Mouse (Mus musculus): Measurements from ENCODE around the gene Atp5j2. TPM values are rescaled to one million over a fixed set of nuclear protein-coding genes. Genes with fewer than 3 reads are reported as not detected.

The Atp5j2 gene
- total and polyA plus RNA-seq, 3 experiments = 493 to 733 (median 543) TPM

DNA sequence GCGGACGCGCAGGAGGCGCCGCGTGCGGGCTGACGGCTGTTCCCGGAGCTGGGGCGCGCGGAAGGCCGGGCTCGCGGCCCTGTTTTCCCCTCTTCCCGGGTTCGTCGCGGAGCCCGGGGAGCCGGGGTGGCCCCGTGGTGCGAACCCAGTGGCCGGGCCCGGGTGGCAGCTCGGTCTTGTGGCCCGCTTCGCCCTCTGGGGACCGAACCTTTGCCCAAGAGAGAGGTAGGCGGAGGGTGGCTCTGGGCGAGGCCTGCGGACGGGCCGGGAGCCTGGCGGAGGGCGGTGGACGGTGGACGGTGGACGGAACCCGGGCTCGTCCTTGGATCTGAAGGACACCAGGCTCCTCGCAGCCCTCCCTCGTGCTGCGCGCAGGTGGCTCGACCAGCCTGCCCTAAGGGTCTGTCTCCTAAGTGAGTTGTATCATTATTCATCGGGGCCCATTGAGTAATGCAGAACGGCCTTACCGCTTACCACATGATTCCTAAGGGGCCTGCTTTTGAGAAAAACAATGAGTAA, 40.1 kb upstream of the Atp5j2 start (continued):
- TF ChIP-seq MEF2A (IDR thresholded peaks at IDR 0.05; ENCODE audit: extremely low read depth, insufficient replicate concordance, low read depth, low read length, poor library complexity, severe bottlenecking) (no peak), ZMIZ1 (IDR thresholded peaks at IDR 0.05; ENCODE audit: low read depth, low read length) (no peak), EP300 (IDR thresholded peaks at IDR 0.05; ENCODE audit: low read depth in 1 of 2, low read length in 2 of 2) (no peak), USF2 (IDR thresholded peaks at IDR 0.05; ENCODE audit: borderline replicate concordance in 1 of 2, insufficient read depth in 1 of 2, low read depth in 1 of 2, low read length in 2 of 2) (no peak), KAT2A (conservative IDR thresholded peaks at IDR 0.05; ENCODE audit: low read depth, low read length) (no peak)

DNA sequence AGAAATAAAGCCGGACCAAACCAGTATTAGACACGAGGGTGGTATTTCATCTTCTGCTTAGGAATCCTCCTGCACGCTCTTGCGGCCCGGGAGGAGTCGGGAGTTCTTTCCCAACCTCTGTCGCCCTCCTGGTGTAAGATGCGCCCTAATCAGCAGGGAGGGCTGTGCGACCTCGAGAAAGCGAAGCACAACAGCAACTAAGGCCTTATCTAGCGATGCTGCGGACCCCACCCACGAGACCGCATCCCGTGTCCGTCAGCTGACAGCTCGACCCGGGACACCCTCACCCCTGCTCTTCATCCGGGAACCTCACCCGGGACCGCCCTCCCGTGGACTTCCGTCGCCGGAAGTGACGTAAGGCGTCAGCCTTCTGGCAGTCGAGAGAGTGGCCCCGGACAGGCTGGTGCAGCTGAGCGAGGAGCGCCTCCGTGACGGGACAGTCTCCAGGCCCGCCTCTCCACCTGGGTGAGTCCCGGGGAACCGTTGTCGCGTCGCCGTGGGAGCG, 39.6 kb upstream of the Atp5j2 start, which contains the start of gene Zfp655:
Gene Zfp655, plus strand, starts transcription at position 349 of the 505 bp plus-strand sequence.
- no peaks in the 10 kb centered on the region for H3K9me3 ChIP-seq (replicated peaks; ENCODE audit: insufficient read depth, low read length)
- H3K27me3 ChIP-seq (ENCODE audit: control insufficient read depth in 1 of 2, insufficient read depth in 2 of 2, low read length in 2 of 2) = no peaks in the 10 kb centered on the region
- peaks cover 12 to 27% of the 10 kb centered on the region in 2 experiments for H3K36me3 ChIP-seq (ENCODE audit: control insufficient read depth in 1 of 2, insufficient read depth in 2 of 2, low read length in 2 of 2)
- H3K4me3 ChIP-seq (ENCODE audit: control insufficient read depth in 1 of 2, insufficient read depth in 1 of 2, low read depth in 2 of 2, low read length in 2 of 2) = peak within 1 kb of the TSS; percentile 73 to 78
- peaks cover 35% of the 10 kb centered on the region for H3K79me2 ChIP-seq (ENCODE audit: control insufficient read depth, insufficient read depth, low read length, poor library complexity)
- peaks cover 9 to 17% of the 10 kb centered on the region in 2 experiments for H3K4me1 ChIP-seq (ENCODE audit: control insufficient read depth in 1 of 2, insufficient read depth in 2 of 2, low read length in 2 of 2)
- DNase-seq (ENCODE audit: low read depth, low spot score) = peak; percentile 99
- H3K27ac ChIP-seq (ENCODE audit: control insufficient read depth, low read depth, low read length) = peak within 1 kb of the TSS; percentile 92
- H3K9ac ChIP-seq (ENCODE audit: control insufficient read depth, low read depth, low read length, poor library complexity, severe bottlenecking) = peak within 1 kb of the TSS; percentile 90
- TF ChIP-seq MYC (IDR thresholded peaks at IDR 0.05; ENCODE audit: low read depth, low read length) (peak; percentile 78; the same call in 1 of the 2 replicates), MAZ (IDR thresholded peaks at IDR 0.05; ENCODE audit: low read depth, low read length) (no peak), EP300 (IDR thresholded peaks at IDR 0.05; ENCODE audit: low read depth in 1 of 2, low read length in 2 of 2) (peak in 1 of 2 experiments; percentile 82; a peak in 2 of 4 replicates), ZC3H11A (IDR thresholded peaks at IDR 0.05; ENCODE audit: low read depth, low read length) (no peak), NRF1 (IDR thresholded peaks at IDR 0.05; ENCODE audit: insufficient read depth, low read depth, low read length, poor library complexity, severe bottlenecking) (0 out of 2 replicates have a peak, but pooled peaks have one; percentile 24), ZMIZ1 (IDR thresholded peaks at IDR 0.05; ENCODE audit: low read depth, low read length) (peak; percentile 97), RCOR1 (IDR thresholded peaks at IDR 0.05; ENCODE audit: low read depth, low read length) (no peak), GABPA (IDR thresholded peaks at IDR 0.05; ENCODE audit: low read depth, low read length) (no peak), ELF1 (IDR thresholded peaks at IDR 0.05; ENCODE audit: low read depth, low read length) (peak; percentile 73), TCF12 (IDR thresholded peaks at IDR 0.05; ENCODE audit: low read depth, low read length) (peak; percentile 75), MEF2A (IDR thresholded peaks at IDR 0.05; ENCODE audit: extremely low read depth, insufficient replicate concordance, low read depth, low read length, poor library complexity, severe bottlenecking) (0 out of 2 replicates have a peak, but pooled peaks have one; percentile 32), MXI1 (IDR thresholded peaks at IDR 0.05; ENCODE audit: low read depth, low read length) (peak; percentile 83), BHLHE40 (IDR thresholded peaks at IDR 0.05; ENCODE audit: borderline replicate concordance, low read depth, low read length) (peak; percentile 96), ETS1 (IDR thresholded peaks at IDR 0.05; ENCODE audit: low read depth, low read length) (peak; percentile 99), GATA1 (IDR thresholded peaks at IDR 0.05; ENCODE audit: low read depth, low read length) (peak; percentile 81), USF1 (IDR thresholded peaks at IDR 0.05; ENCODE audit: low read depth, low read length) (peak; percentile 91), SIN3A (IDR thresholded peaks at IDR 0.05; ENCODE audit: low read length) (peak; percentile 97), E2F4 (IDR thresholded peaks at IDR 0.05; ENCODE audit: borderline replicate concordance, low read depth, low read length) (no peak), TBP (IDR thresholded peaks at IDR 0.05; ENCODE audit: low read depth, low read length) (peak; percentile 92), SMC3 (IDR thresholded peaks at IDR 0.05; ENCODE audit: low read depth, low read length) (no peak), ZKSCAN1 (IDR thresholded peaks at IDR 0.05; ENCODE audit: low read depth, low read length) (no peak), POLR2AphosphoS2 (IDR thresholded peaks at IDR 0.05; ENCODE audit: low read length) (peak; percentile 88), UBTF (IDR thresholded peaks at IDR 0.05; ENCODE audit: borderline replicate concordance, insufficient read depth, low read depth, low read length) (no peak), JUND (IDR thresholded peaks at IDR 0.05; ENCODE audit: low read depth, low read length) (no peak), POLR2AphosphoS5 (IDR thresholded peaks at IDR 0.05; ENCODE audit: borderline replicate concordance, low read depth, low read length) (peak; percentile 90; the same call in 1 of the 2 replicates), CHD1 (IDR thresholded peaks at IDR 0.05; ENCODE audit: low read depth, low read length) (no peak), RAD21 (IDR thresholded peaks at IDR 0.05; ENCODE audit: low read depth, low read length) (no peak), POLR2A (IDR thresholded peaks at IDR 0.05; ENCODE audit: control insufficient read depth in 1 of 2, insufficient read depth in 1 of 2, low read depth in 1 of 2, low read length in 2 of 2, poor library complexity in 1 of 2) (peak; percentile 84 to 98), CTCF (IDR thresholded peaks at IDR 0.05 in 2 of 3, conservative IDR thresholded peaks at IDR 0.05 in 1 of 3; ENCODE audit: control insufficient read depth in 1 of 3, insufficient read depth in 1 of 3, low read depth in 2 of 3, low read length in 3 of 3, poor library complexity in 1 of 3, severe bottlenecking in 1 of 3) (no peak), ZNF384 (IDR thresholded peaks at IDR 0.05; ENCODE audit: low read depth, low read length) (no peak), KAT2A (conservative IDR thresholded peaks at IDR 0.05; ENCODE audit: low read depth, low read length) (no peak; the same call in 1 of the 2 replicates)
